Mouse (Mus musculus): ENCODE data around the gene Ube2o. TPM values are rescaled to one million over a fixed set of nuclear protein-coding genes. Genes with fewer than 3 reads are reported as not detected.

Ube2o gene
- total and polyA plus RNA-seq, 2 experiments from 2014 or later = 35.7 to 109 TPM

DNA sequence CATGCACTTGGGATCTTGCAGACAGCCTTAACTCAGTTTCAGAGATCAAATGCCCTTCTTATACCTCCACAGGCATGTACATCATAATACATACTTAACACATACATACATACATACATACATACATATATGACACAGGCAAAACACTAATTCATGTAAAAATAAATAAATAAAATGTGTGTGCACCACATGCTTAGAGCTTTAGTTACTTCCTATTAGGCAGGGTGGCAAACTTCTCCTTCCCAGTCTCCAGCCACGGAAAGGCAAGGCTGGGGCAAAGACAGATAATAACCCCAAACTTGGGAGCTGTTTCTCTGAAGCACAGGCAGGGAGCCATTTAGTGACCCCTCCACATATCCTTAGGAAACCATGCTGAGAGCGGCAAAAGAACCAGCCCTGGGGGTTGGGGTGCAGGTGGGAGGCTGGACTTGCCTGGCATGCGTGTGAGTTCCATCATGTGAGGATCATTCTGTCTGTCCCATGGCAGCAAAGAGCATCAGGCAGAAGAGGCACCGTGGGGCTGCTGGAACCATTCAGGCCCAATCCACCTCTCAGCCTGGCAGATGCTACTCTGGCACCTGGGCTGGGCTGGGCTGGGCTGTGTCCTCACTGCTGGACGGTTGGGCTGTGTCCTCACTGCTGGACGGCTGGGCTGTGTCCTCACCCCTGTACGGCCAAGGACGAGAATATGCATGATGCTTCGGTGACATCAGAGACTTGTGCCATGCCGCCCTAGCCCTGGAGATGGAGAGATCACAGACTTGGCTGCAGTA, 45.2 kb upstream of the Ube2o start, which contains the start of gene Rhbdf2:
TSS of gene Rhbdf2 (minus strand) at position 721 of the 773 bp plus-strand sequence.
- WGBS = 77% methylated on average over 10 of the region's 10 CpGs
- Histone ChIP-seq H3K4me2 (ENCODE audit: low read depth, low read length, poor library complexity, severe bottlenecking) (no peak within 1 kb of the TSS), H3K9me3 (ENCODE audit: low read length) (no peaks in the 10 kb centered on the region), H3K36me3 (ENCODE audit: insufficient read depth, low read length) (no peaks in the 10 kb centered on the region), H3K4me3 (ENCODE audit: low read depth, low read length) (no peak within 1 kb of the TSS), H3K27ac (ENCODE audit: low read depth, low read length) (no peak within 1 kb of the TSS), H3K9ac (replicated peaks; ENCODE audit: low read length, poor library complexity, severe bottlenecking) (no peak within 1 kb of the TSS), H3K4me1 (ENCODE audit: insufficient read depth, low read length) (no peaks in the 10 kb centered on the region), H3K27me3 (ENCODE audit: insufficient read depth, low read length) (0 out of 2 replicates have a peak, but pooled peaks cover 16% of the 10 kb centered on the region)
- no peak for ATAC-seq (ENCODE audit: low FRiP score)
- DNase-seq (ENCODE audit: low spot score) = no peak
- TF ChIP-seq CTCF (IDR thresholded peaks at IDR 0.05) = no peak

GRCm38 (mm10) chr11:116625081-116626000, 44.1 kb upstream of the Ube2o start:
- WGBS = 74% methylated on average over 17 of the region's 17 CpGs
- Histone ChIP-seq H3K27me3 (ENCODE audit: insufficient read depth, low read length) (0 out of 2 replicates have a peak, but pooled peaks cover 16% of the 10 kb centered on the region), H3K4me3 (ENCODE audit: low read depth, low read length) (no peak overlapping the region), H3K4me1 (ENCODE audit: insufficient read depth, low read length) (no peaks in the 10 kb centered on the region), H3K9ac (replicated peaks; ENCODE audit: low read length, poor library complexity, severe bottlenecking) (no peak overlapping the region), H3K9me3 (ENCODE audit: low read length) (no peaks in the 10 kb centered on the region), H3K36me3 (ENCODE audit: insufficient read depth, low read length) (no peaks in the 10 kb centered on the region), H3K4me2 (ENCODE audit: low read depth, low read length, poor library complexity, severe bottlenecking) (no peak overlapping the region), H3K27ac (ENCODE audit: low read depth, low read length) (no peak overlapping the region)
- no peak for ATAC-seq (ENCODE audit: low FRiP score)
- peak; percentile 67 for TF ChIP-seq CTCF (IDR thresholded peaks at IDR 0.05)
- DNase-seq (ENCODE audit: low spot score) = no peak

GRCm38 (mm10) chr11:116624131-116624832, 43.0 kb upstream of the Ube2o start:
- ATAC-seq (ENCODE audit: low FRiP score) (0 out of 2 replicates have a peak, but pooled peaks have one; percentile 4), DNase-seq (ENCODE audit: low spot score) (peak; percentile 40)
- WGBS = 18% methylated on average over 29 of the region's 42 CpGs
- 0 out of 2 replicates have a peak, but pooled peaks cover 16% of the 10 kb centered on the region for H3K27me3 ChIP-seq (ENCODE audit: insufficient read depth, low read length)
- H3K27ac ChIP-seq (ENCODE audit: low read depth, low read length) = no peak overlapping the region
- H3K9ac ChIP-seq (replicated peaks; ENCODE audit: low read length, poor library complexity, severe bottlenecking) = peak overlapping the region; percentile 54; the same call in 1 of the 2 replicates
- H3K36me3 ChIP-seq (ENCODE audit: insufficient read depth, low read length) = no peaks in the 10 kb centered on the region
- no peaks in the 10 kb centered on the region for H3K4me1 ChIP-seq (ENCODE audit: insufficient read depth, low read length)
- TF ChIP-seq CTCF (IDR thresholded peaks at IDR 0.05) = no peak
- H3K4me3 ChIP-seq (ENCODE audit: low read depth, low read length) = peak overlapping the region; percentile 42
- peak overlapping the region; percentile 69 for H3K4me2 ChIP-seq (ENCODE audit: low read depth, low read length, poor library complexity, severe bottlenecking)
- no peaks in the 10 kb centered on the region for H3K9me3 ChIP-seq (ENCODE audit: low read length)

DNA sequence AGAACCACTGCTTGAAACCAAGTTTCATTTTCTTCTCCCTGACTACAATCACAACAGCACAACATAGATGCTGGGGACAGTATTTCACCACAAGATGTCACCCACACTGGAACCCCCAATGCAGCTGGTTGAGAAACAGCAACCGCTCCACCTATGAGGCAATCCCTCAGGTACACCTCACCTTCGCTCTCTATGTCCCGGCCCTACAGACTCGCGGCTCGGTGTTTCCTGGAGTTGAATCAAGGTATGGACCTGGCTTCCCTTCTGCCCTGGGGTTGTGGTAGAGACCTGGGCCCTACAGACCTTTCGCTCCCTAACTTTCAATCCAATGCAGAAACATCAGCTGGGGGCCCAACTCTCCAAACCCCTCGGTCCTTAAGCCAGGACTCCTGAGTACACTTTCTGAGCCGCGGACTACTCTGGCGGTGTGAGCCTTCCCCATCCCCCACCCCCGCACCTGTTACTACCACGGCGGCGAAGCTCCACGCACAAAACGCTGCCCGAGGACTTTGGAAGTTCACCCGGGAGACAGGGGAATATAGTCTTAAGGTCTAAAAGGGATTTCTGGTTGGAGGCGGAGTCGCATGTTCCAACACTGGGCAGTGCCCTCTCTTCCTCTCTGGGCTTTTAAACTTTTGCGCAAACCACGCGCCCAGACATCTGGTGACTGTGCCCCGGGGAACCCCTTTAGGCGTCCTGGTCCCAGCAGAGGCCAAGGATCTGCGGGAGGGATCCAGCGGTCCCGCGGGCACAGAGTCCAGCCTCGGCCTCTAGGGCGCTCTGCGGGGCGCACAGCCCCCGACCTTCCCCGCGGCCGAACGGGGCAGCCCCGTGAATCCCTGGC, 42.3 kb upstream of the Ube2o start:
- DNase-seq (ENCODE audit: low spot score) (no peak), ATAC-seq (ENCODE audit: low FRiP score) (0 out of 2 replicates have a peak, but pooled peaks have one; percentile 8)
- Histone ChIP-seq H3K4me2 (ENCODE audit: low read depth, low read length, poor library complexity, severe bottlenecking) (peak overlapping the region; percentile 69), H3K9ac (replicated peaks; ENCODE audit: low read length, poor library complexity, severe bottlenecking) (peak overlapping the region; percentile 54; the same call in 1 of the 2 replicates), H3K27me3 (ENCODE audit: insufficient read depth, low read length) (peaks cover 19% of the 10 kb centered on the region; the same call in 1 of the 2 replicates), H3K4me3 (ENCODE audit: low read depth, low read length) (peak overlapping the region; percentile 42), H3K36me3 (ENCODE audit: insufficient read depth, low read length) (no peaks in the 10 kb centered on the region), H3K4me1 (ENCODE audit: insufficient read depth, low read length) (no peaks in the 10 kb centered on the region), H3K27ac (ENCODE audit: low read depth, low read length) (no peak overlapping the region), H3K9me3 (ENCODE audit: low read length) (no peaks in the 10 kb centered on the region)
- WGBS = 9% methylated on average over 40 of the region's 40 CpGs
- TF ChIP-seq CTCF (IDR thresholded peaks at IDR 0.05) = peak; percentile 46

All from midbrain, postnatal 0 days (tissue).